Mouse (Mus musculus) olfactory bulb, adult 2 months (tissue): ENCODE results near the gene Grm2. TPM values are rescaled to one million over a fixed set of nuclear protein-coding genes. Genes with fewer than 3 reads are reported as not detected.

ENCODE experiments used
- H3K27ac ChIP-seq: fragments of 200-500 bp; 2 replicates; pipeline ENCODE4 v1.5.1; 2012; ENCODE audit warnings: low read depth, low read length; ENCODE audit not compliant: insufficient read depth
- H3K4me1 ChIP-seq: fragments of 200-500 bp; 2 replicates; pipeline ENCODE4 v1.6.1; 2012; ENCODE audit warnings: low read length; ENCODE audit not compliant: control insufficient read depth, insufficient read depth
- H3K4me3 ChIP-seq: fragments of 200-500 bp; 2 replicates; pipeline ENCODE4 v1.5.1; 2012; ENCODE audit warnings: mild to moderate bottlenecking, low read depth, low read length, moderate library complexity; ENCODE audit not compliant: insufficient read depth
- CTCF ChIP-seq: fragments of 200-500 bp; IDR thresholded peaks from 2 replicates; pipeline ENCODE4 v1.5.1; 2012; ENCODE audit warnings: low read depth, mild to moderate bottlenecking, low read length, moderate library complexity; ENCODE audit not compliant: insufficient read depth
- POLR2A ChIP-seq: fragments of 200-500 bp; IDR thresholded peaks from 2 replicates; pipeline ENCODE4 v1.6.1; 2012; ENCODE audit warnings: mild to moderate bottlenecking, low read depth, low read length, moderate library complexity; ENCODE audit not compliant: insufficient read depth
- WGBS: fragments of 180-500 bp; shearing (Covaris S2); methylation state at CpG from one replicate; pipeline ENCODE4 v1.1.7; 2018; 5-methylcytosine and 5-hydroxymethylcytosine counted together
- polyA plus RNA-seq: library from polyadenylated mRNA; stranded (reverse); fragments of >200 nt; gene quantifications from 2 replicates; pipeline ENCODE4 v1.2.4, GENCODE M21; 2012; ENCODE audit warnings: low replicate concordance; ENCODE audit not compliant: missing spikeins, insufficient read depth, insufficient read length

Gene Grm2
- not detected in 2 replicates for polyA plus RNA-seq

- H3K4me1 ChIP-seq = peaks cover 39% of the 10 kb centered on the region
- peak within 1 kb of the TSS; percentile 89 for H3K27ac ChIP-seq
- H3K4me3 ChIP-seq = peak within 1 kb of the TSS; percentile 70
- TF ChIP-seq POLR2A (peak; percentile 51; the same call in 1 of the 2 replicates), CTCF (no peak)
- WGBS = 1% methylated on average over 44 of the region's 44 CpGs
These were observed at the start of gene Grm2 for GRCm38 (mm10) chr9:106655884-106656720. Grm2 (minus strand) TSS chr9:106656082.

GRCm38 (mm10) chr9:106692973-106693481 is 37.1 kb upstream of the Grm2 start:
- Histone ChIP-seq H3K27ac (no peak overlapping the region), H3K4me1 (no peaks in the 10 kb centered on the region), H3K4me3 (no peak overlapping the region)
- 55% methylated on average over 11 of the region's 11 CpGs for WGBS
- no peak for TF ChIP-seq CTCF
- TF ChIP-seq POLR2A = no peak

GRCm38 (mm10) chr9:106688834-106689233 is 33.0 kb upstream of the Grm2 start:
- Histone ChIP-seq H3K4me1 (peaks cover 14% of the 10 kb centered on the region), H3K4me3 (no peak overlapping the region), H3K27ac (no peak overlapping the region)
- no peak for TF ChIP-seq POLR2A
- WGBS = 87% methylated on average over 8 of the region's 8 CpGs

DNA sequence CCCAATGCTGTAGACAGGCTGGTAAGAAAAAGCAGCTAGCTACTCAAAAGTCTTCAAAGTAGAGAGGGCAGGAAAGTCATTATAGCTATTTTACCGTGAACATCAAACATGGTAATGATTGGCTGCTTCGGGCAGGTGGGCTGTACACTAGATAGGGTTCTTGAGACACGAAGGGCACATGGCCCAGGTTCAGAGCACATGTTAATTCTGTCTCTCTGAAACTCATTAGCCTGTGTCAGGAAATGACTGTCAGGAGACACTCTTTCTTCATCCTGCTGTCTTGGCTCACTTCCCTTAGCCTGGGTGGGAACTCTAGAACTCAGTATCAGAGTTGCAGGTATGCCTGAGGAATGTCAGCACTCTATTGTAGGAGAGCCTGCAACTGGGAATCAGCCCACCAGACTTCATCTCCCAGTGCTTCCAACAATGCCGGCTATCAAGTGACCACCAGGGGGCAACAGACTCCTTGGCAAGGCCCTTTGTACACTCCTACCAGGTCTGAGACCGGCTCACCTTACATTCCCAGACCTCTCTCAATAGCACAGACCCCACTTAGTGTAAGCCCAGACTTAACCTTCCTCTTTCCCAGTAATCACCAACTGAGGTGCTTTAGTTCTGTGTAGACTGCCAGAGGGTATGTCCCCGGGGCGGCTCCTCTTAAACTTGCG is 31.2 kb upstream of the Grm2 start:
- 33% methylated on average over 8 of the region's 8 CpGs for WGBS
- H3K4me1 ChIP-seq = peaks cover 14% of the 10 kb centered on the region
- H3K4me3 ChIP-seq = no peak overlapping the region
- no peak overlapping the region for H3K27ac ChIP-seq
- no peak for TF ChIP-seq POLR2A
- peak; percentile 57 for TF ChIP-seq CTCF

DNA sequence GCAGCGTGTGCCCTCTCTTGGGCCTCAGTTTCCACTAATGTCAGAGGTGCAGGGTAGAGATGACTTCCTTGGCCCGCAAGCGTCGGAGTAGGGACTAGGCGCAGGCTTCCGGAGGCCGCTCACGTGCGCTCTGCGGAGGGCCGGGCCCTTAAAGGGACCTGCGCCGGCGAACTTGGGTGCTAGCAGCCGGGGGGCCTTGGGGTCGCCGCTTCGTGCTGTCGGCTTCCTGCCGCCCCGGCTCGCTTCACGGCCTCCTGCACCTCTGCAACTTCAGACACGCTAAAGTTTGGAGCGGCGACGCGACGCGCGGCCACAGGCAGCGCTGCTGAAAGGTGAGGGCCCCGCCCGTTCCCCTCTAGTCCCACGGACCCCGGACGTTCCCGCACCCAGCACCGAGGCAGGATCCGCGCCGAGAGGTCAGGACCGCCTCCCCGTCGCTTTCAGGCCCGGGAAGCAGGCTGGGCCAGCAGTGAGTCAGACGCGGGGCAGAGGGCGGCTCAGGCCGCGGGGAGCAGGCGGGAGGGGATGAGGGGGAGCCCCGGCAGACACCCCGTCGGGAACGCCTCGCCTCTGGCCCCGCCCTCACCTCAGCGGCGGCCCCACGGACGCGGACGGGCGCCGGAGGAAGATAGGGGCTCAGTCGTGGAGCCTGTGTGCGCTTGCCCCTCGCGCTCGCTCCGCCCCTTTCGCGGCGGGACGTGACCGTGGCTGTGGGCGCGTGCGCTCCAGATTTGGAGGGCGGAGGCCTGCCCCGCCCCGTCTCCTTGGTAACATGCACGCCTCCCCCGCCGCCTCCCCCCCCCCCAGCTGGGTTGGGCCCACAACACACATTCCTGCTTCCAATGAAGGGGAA is 29.6 kb upstream of the Grm2 start, which contains the start of gene Tex264:
Tex264 (minus strand) TSS at position 679 of the 853 bp plus-strand sequence.
- Histone ChIP-seq H3K27ac (peak within 1 kb of the TSS; percentile 61), H3K4me3 (peak within 1 kb of the TSS; percentile 94)
- WGBS = under 1% methylated on average over 74 of the region's 86 CpGs

DNA sequence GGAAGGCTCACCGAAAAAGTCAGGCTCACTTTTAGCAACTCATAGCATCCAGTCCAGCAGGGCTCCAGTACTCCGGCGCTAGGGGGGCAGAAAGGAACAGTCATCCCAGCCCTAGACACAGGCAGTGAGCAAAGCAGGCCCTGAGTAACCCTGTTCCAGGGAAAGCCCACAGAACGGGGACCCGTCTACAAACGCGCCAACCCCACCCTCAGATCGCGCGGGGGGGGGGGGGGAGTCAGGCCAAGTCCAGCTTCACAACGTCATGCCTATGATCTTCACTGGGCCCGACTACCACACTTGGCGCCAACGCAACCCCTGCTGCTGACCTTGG is 29.0 kb upstream of the Grm2 start:
- Histone ChIP-seq H3K4me1 (peaks cover 28% of the 10 kb centered on the region), H3K4me3 (peak overlapping the region; percentile 94), H3K27ac (peak overlapping the region; percentile 61)
- TF ChIP-seq CTCF (no peak), POLR2A (no peak)
- 2% methylated on average over 14 of the region's 14 CpGs for WGBS

More for the DNA sequence above, 29.6 kb upstream of the Grm2 start, which contains the start of gene Tex264:
- H3K4me1 ChIP-seq = peaks cover 28% of the 10 kb centered on the region
- no peak for TF ChIP-seq CTCF
- TF ChIP-seq POLR2A = peak; percentile 42; the same call in 1 of the 2 replicates

DNA sequence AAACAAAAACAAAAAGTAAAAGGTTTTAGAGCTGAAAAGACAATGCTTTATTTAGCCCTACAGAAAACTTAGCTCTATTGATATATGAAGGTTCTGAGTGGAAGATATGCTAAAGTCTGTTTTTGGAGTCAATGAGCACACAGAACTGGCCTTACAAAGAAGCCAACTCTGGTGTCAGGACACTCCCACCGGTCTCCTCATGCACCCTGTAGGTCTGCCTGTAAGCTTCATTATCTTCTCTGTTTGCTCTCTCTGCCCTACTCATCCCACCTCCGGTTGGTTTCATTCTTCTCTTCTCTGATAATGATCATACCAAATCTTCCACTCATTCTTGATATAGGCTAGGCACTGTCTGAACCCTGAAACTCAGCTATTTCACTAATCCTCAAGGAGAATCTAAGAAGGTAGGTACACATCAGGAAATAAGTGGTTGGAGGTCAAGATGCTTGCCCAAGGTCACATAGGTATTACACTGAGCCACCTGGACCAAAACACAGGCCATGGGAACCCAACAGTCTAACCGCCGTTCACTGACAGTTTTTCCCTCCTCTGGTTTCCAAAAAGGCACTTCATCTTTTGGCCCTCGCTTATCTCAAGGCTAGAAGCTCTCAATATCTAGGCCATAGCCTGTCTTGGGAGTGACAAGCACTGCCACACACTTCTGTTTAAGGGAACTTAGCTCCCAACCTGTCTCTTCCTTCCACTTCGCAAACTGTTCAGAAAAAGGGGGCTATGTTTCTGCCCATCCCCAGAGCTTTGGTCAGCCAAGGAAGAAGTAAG is 28.4 kb upstream of the Grm2 start:
- H3K4me3 ChIP-seq = peak overlapping the region; percentile 94
- no peak for TF ChIP-seq CTCF
- no peak for TF ChIP-seq POLR2A
- no peak overlapping the region for H3K27ac ChIP-seq
- peaks cover 30% of the 10 kb centered on the region for H3K4me1 ChIP-seq
- 72% methylated on average over 6 of the region's 6 CpGs for WGBS

DNA sequence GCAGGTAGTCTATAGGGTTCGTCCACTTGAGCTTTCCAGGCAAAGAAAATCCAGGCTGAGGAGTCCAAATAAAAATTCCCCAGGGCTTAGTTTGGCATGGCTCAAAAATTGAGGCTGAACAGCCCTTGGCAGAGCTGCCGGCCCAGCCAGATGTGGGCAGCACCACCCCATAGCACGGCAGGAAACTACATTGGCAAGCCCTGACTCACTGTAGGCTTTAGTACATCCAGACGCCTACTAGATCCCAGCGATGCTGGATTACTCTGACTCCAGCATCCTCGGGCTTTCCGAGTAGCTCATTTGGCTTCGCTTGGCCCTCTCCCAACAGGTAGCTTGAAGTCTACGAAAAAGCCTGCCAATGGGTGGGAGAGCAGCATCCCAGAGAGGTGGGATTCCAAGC is 25.1 kb upstream of the Grm2 start:
- H3K4me1 ChIP-seq = peaks cover 47% of the 10 kb centered on the region
- H3K27ac ChIP-seq = peak overlapping the region; percentile 2; the same call in 1 of the 2 replicates
- no peak overlapping the region for H3K4me3 ChIP-seq
- WGBS = 46% methylated on average over 9 of the region's 9 CpGs
- TF ChIP-seq POLR2A = no peak
- TF ChIP-seq CTCF = no peak

DNA sequence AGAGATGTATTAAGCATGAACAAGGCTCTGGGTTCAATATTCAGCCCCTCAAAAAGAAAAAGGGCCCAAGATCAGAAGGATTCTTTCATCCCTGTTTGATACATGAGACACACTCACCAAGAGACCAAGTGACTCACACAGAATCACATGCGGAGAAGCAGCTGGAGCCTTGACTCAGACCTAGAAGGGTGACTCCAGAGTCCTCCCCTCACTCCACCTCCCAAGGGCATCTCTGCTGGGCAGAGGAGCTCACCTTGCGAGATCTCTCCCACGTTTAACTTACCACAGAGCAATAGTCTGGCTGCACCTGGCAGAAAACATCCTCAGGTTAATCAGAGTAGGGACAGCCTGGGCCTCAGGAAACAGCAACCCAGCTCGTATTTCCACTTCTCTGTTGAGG is 22.4 kb upstream of the Grm2 start:
- Histone ChIP-seq H3K4me3 (no peak overlapping the region), H3K27ac (peak overlapping the region; percentile 80), H3K4me1 (peaks cover 48% of the 10 kb centered on the region)
- WGBS = 49% methylated on average over 4 of the region's 4 CpGs
- TF ChIP-seq CTCF (no peak), POLR2A (no peak)
